Mouse (Mus musculus) brain, adult 2 months (tissue): ENCODE results near the gene Gm15319.
A peak's percentile ranks its signal among the peaks of the same experiment; 100 is the strongest.
"Not testable (repeated sequence)": the region's sequence is repeated elsewhere in the genome, so short reads cannot be mapped to it uniquely, and the experiment has no call there.

ENCODE experiments used
- DNase-seq: peaks from one replicate; pipeline ENCODE4 v3.0.0; 2011; ENCODE audit warnings: low read depth, low spot score

Gm15319 gene

DNA sequence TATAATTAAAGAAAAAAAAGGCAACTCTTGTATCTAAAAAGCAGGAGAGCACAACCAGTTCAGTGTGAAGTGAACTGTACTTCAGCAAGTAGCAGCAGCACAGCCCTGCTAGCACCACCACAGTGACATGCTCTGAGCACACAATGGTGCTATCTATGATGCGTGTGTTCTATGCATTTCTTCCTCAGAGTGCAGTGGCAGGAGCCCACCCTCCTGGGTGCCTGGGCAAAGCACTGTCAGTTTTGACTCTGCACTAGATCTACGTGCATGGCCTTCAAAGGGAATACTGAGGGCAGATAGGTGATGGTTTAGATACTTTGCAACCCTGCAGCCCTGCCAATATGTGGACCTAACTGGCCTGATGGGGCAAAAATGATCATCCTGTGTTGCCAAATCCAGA lies at the start of gene Gm15319:
TSS of gene Gm15319 (minus strand) at position 101 of the 400 bp plus-strand sequence.
- not testable (repeated sequence) for DNase-seq

DNA sequence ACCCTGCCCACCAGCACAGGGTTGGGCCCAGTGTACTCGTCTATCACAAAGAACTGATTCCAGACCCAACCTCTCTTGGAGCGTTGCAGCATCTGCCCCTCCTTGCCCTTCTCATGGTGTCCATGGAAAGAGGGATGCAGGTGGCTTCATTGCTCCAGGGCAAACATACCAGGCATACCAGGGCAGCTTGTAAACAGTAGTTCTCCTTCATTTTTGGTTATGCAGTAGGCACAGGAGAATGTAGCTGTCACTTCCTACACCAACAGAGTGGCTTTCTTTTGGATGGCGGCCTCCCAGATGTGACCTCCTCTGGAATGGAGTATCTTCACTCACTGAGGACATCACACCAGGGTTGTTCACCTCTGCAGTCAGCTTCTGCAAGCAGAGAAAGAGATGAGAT lies 47.3 kb upstream of the Gm15319 start:
- DNase-seq: not testable (repeated sequence)

GRCm38 (mm10) chr8:20408441-20409030 lies 45.5 kb upstream of the Gm15319 start:
- peak; percentile 22 for DNase-seq

- DNase-seq: not testable (repeated sequence)
These were observed 26.3 kb upstream of the Gm15319 start for GRCm38 (mm10) chr8:20389363-20389739.

- DNase-seq: not testable (repeated sequence)
These were observed 25.8 kb upstream of the Gm15319 start for GRCm38 (mm10) chr8:20388706-20389362.

DNA sequence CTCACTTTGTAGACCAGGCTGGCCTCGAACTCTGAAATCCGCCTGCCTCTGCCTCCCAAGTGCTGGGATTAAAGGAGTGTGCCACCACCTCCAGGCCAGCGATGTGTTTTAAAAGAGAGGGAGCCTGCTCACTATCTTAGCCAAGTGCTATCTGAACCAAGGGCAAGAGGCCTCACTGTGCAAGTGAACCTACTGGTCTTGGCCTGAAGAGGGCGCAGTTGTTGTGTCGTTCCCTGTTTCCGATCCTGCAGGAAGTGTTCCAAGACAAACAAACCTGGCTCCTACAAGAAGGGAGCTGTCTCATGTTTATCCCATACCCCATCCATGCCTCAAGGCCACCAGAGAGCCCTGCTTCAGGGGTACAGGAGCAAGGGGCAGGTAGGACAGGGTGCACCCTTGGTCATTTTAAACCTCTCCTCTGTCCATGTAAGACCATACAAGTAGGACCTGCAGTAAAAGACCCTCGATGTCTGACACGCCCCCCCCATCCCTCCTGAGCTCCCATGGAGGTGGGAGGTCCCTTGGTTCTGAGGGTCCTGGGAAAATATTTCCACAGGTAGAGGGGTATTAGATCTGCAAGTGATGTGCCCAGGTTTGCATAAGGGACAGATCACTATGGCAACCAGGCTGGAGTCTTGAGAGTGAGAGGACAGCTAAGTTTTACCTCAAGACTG lies 24.2 kb upstream of the Gm15319 start:
- DNase-seq: not testable (repeated sequence)

DNA sequence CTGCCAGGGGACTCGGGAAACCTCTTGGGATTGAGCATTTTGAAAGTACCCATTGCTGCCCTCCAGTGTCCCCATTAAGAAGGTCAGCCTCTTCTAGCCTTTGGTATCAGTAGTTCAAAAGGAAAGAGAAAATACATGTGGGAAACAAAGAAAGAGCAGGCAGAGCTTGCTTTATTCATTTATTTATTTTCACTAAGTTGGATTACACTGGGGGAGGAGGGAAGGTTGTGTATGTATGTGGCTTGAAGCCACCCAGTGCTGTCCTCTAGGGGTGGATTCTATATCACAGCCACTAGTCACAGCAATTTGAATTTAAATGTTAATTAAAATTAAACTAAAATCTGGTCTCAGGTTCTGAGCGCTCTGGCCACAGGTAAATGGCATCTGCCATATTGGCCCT lies 22.0 kb upstream of the Gm15319 start:
- DNase-seq: not testable (repeated sequence)

GRCm38 (mm10) chr8:20384131-20384530 lies 21.1 kb upstream of the Gm15319 start:
- DNase-seq: not testable (repeated sequence)

GRCm38 (mm10) chr8:20382146-20382545 lies 19.1 kb upstream of the Gm15319 start:
- not testable (repeated sequence) for DNase-seq

- DNase-seq: not testable (repeated sequence)
These were observed 18.6 kb upstream of the Gm15319 start for GRCm38 (mm10) chr8:20381637-20382036.

- not testable (repeated sequence) for DNase-seq
These were observed 18.2 kb upstream of the Gm15319 start for GRCm38 (mm10) chr8:20381239-20381620.

DNA sequence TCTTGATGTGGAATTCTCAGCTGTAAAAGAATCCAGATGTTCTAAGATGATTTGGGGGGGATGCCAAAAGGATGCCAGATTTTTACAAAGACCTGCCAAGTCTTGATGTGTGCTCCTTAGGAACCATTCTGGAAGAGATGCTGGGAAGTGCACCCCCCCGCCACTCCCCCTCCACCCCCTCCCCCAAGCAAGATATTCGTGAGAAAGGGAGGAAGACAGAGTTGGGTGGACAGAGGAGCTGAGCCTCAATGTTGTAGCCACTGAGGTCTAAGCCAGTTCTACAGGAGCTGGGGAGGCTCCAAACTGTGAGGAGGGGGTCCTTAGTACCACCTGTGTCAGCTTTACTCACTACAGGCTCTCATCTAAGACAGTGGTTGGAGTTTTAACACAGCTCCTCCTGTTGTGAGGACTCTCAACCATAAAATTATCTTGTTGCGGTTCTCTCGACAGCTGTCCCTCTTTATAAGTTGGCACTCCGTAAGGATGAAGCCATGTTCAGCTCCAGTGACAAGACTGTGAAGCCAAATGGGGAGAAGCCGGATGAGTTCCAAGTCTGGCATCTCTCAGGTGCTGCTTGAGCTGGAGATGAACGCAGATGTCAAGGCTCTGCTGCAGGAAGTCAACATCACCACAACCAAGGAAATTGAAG lies 17.7 kb upstream of the Gm15319 start:
- DNase-seq: not testable (repeated sequence)

DNA sequence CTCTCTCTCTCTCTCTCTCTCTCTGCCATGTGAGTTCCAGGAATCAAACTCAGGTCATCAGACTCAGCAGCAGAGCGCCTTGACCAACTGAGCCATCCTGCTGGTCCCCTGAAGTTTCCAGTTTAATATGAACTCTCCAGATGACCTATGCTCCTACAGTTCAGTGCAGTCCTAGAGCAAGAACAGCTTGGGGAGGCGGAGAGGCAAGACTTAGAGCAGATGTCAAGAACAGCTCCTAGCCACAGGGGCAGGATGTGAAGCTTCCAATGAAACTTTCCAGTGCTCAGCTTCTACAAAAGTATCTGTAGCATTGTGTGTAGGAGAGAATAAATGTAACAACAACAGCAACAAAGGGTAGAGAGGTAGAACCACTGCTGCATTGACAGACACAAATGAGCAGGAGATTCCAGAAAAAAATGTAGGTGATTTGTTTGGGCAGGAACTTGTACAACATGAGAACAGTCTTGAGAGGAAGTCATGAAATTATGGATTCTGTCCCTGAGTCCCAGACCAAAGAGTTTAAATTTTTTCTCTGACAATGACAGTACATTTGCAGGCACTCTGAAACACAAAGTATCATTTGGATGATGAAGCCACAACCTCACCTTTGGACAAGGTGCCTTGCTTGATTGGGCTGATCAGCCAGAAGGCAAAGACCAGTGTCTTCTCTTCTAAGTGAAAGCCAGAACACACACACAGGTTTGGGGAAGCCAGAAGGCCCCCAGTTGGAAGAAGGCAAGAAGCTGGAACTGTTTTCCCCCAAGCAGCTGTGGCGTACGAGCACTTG lies 16.8 kb upstream of the Gm15319 start:
- DNase-seq: not testable (repeated sequence)

DNA sequence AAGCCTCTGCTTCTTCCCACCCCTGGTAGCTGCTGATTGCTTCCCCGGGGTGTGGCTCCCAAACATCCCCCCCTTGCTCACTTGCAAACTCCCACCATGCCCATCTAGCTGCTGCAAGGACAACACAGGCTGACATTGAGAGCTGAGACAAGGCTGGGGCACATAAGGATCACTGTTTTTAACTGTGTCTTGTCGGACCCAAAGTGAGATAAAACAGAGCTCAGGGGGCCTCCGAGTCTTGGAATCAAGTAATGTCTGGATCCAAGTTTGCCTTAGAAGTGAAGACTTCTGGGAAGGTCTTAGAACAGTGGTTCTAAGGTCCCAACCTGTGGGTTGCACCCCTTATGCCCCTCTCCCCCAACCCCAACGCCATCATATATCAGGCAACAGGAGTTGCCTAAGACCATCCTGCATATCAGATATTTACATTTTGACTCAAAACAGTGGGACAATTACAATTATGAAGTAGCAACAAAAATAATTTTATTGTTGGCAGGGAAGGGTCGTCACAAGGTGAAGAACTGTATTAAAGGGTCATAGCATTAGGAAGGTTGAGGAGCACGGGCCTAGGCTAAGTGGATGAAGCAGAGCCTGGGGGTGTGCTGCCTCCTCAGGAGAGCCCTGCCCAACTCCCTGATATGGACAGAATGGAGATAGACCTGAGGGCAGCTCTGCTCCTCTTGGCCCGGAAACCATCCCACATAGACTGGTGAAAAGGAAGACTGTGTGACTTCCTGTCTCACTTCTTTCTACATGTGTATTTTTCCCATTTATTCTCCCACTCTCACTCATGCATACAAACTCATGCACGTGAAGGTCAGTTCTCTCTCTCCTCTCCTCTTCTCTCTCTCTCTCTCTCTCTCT lies 16.0 kb upstream of the Gm15319 start:
- DNase-seq: not testable (repeated sequence)

- DNase-seq: not testable (repeated sequence)
These were observed 15.3 kb upstream of the Gm15319 start for GRCm38 (mm10) chr8:20378353-20378752.

- not testable (repeated sequence) for DNase-seq
These were observed 12.7 kb upstream of the Gm15319 start for GRCm38 (mm10) chr8:20375698-20376097.

GRCm38 (mm10) chr8:20356386-20356785 lies 6.6 kb downstream of the Gm15319 start:
- DNase-seq: not testable (repeated sequence)

DNA sequence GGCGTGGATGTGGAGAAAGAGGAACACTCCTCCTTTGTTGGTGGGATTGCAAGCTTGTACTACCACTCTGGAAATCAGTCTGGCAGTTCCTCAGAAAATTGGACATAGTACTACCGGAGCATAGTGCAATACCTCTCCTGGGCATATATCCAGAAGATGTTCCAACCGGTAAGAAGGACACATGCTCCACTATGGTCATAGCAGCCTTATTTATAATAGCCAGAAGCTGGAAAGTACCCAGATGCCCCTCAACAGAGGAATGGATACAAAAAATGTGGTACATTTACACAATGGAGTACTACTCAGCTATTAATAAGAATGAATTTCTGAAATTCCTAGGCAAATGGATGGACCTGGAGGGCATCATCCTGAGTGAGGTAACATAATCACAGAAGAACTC lies 9.4 kb downstream of the Gm15319 start:
- DNase-seq: not testable (repeated sequence)

DNA sequence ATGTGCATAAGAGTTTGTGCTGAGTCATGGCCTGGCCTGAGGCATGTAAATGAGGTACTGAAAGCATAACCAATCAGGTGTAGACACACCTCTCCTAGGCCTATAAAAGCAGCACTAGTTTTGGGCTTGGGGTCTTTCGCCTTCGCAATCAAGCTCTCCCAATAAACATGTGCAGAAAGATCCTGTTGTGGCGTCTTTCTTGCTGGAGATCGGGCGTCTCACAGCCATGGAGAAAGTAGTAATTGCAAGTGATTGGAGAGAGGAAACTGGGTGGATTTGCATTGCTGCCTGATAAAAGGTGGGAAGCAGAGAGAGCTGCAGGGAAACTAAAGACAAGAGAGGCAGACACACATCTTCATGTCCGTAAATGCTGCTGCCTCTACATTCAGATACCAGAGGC lies 60.3 kb downstream of the Gm15319 start:
- not testable (repeated sequence) for DNase-seq

DNA sequence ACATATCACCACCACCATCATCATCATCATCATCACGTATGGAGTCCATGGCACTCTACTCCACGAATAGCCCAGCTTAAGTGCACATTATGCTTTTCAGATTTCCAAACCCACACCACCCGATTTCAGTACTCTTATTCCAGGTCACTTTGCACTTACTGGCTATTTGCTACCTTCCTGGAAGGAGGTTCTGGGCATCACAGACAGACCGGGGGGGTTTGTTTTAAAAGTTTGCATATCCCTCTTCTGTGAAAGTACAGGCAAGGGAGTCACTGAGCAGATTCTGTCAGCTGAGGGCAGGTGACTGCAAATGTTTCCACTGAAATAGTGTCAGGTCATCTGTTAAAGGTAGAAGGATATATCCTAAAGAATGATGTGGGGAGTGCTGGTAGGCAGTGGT lies 63.0 kb downstream of the Gm15319 start:
- DNase-seq: not testable (repeated sequence)
